Mouse (Mus musculus) embryonic facial prominence, embryonic 11.5 days (tissue): Measurements from ENCODE around the gene Als2. TPM values are rescaled to one million over a fixed set of nuclear protein-coding genes. Genes with fewer than 3 reads are reported as not detected.

Experiments used
- ATAC-seq: fragments of 200-750 bp; cut with Nextera tagmentation; replicated peaks from 2 replicates; pipeline ENCODE4 v1.8.0; 2017; ENCODE audit warnings: low read depth; ENCODE audit not compliant: insufficient number of reproducible peaks, low FRiP score, low TSS enrichment
- DNase-seq: peaks from one replicate; pipeline ENCODE4 v3.0.0-alpha.2; 2015; ENCODE audit warnings: low spot score
- H3K27ac ChIP-seq: fragments of 300-500 bp; sonication (generic); replicated peaks from 2 replicates; pipeline ENCODE4 v1.5.1; 2014; ENCODE audit warnings: mild to moderate bottlenecking, low read depth, low read length, control low read depth
- H3K27me3 ChIP-seq: fragments of 300-500 bp; sonication (generic); 2 replicates; pipeline ENCODE4 v1.6.1; 2014; ENCODE audit warnings: mild to moderate bottlenecking, low read length, moderate library complexity, mixed read lengths; ENCODE audit not compliant: control insufficient read depth, insufficient read depth
- H3K36me3 ChIP-seq: fragments of 300-500 bp; sonication (generic); replicated peaks from 2 replicates; pipeline ENCODE4 v1.6.1; 2014; ENCODE audit warnings: low read depth, mild to moderate bottlenecking, low read length, moderate library complexity, mixed read lengths; ENCODE audit not compliant: control insufficient read depth, insufficient read depth
- H3K4me1 ChIP-seq: fragments of 300-500 bp; sonication (generic); 2 replicates; pipeline ENCODE4 v1.6.1; 2014; ENCODE audit warnings: low read length, mixed read lengths; ENCODE audit not compliant: control insufficient read depth, insufficient read depth
- H3K4me2 ChIP-seq: fragments of 300-500 bp; sonication (generic); 2 replicates; pipeline ENCODE4 v1.6.1; 2014; ENCODE audit warnings: low read depth, mild to moderate bottlenecking, control low read depth, low read length, moderate library complexity
- H3K4me3 ChIP-seq: fragments of 300-500 bp; sonication (generic); 2 replicates; pipeline ENCODE4 v1.5.1; 2014; ENCODE audit warnings: low read depth, low read length, control low read depth
- H3K9ac ChIP-seq: fragments of 300-500 bp; sonication (generic); replicated peaks from 2 replicates; pipeline ENCODE4 v1.6.1; 2014; ENCODE audit warnings: mild to moderate bottlenecking, control low read depth, low read length
- H3K9me3 ChIP-seq: fragments of 300-500 bp; sonication (generic); replicated peaks from 2 replicates; pipeline ENCODE4 v1.6.1; 2016; ENCODE audit warnings: mild to moderate bottlenecking, low read length, inconsistent platforms, mixed read lengths; ENCODE audit not compliant: control insufficient read depth
- WGBS: fragments of 180-500 bp; shearing (Covaris S2); extraction: QIAGEN DNeasy Blood & Tissue Kit; methylation state at CpG from one replicate; pipeline ENCODE4 v1.1.7; 2014; 5-methylcytosine and 5-hydroxymethylcytosine counted together
- polyA plus RNA-seq: library from polyadenylated mRNA; unstranded; fragments of >200 nt; fragmentation: Nextera tagmentation; extraction: Ambion mirVana; gene quantifications from 2 replicates; pipeline ENCODE4 v1.2.1, GENCODE M21; 2014

Gene Als2
- 12.3 and 13.3 TPM in 2 replicates for polyA plus RNA-seq

- H3K27ac ChIP-seq = peak within 1 kb of the TSS; percentile 28; the same call in 1 of the 2 replicates
- H3K4me2 ChIP-seq = peak within 1 kb of the TSS; percentile 75
- no peaks in the 10 kb centered on the region for H3K36me3 ChIP-seq
- DNase-seq (peak; percentile 98), ATAC-seq (peak; percentile 99)
- H3K9ac ChIP-seq = peak within 1 kb of the TSS; percentile 76
- WGBS = 0% methylated on average over 47 of the region's 58 CpGs
- H3K9me3 ChIP-seq = no peaks in the 10 kb centered on the region
- H3K4me1 ChIP-seq = no peaks in the 10 kb centered on the region
- H3K27me3 ChIP-seq = no peaks in the 10 kb centered on the region
- H3K4me3 ChIP-seq = peak within 1 kb of the TSS; percentile 82
Measured at GRCm38 (mm10) chr1:59236856-59237441, at the start of gene Als2. Gene Als2 (minus strand): TSS chr1:59237231.

- H3K9ac ChIP-seq = no peak overlapping the region
- H3K27me3 ChIP-seq = no peaks in the 10 kb centered on the region
- no peak overlapping the region for H3K4me3 ChIP-seq
- 79% methylated on average over 13 of the region's 13 CpGs for WGBS
- no peak overlapping the region for H3K4me2 ChIP-seq
- ATAC-seq (no peak), DNase-seq (no peak)
- no peaks in the 10 kb centered on the region for H3K9me3 ChIP-seq
- no peaks in the 10 kb centered on the region for H3K36me3 ChIP-seq
- no peak overlapping the region for H3K27ac ChIP-seq
- no peaks in the 10 kb centered on the region; the same call in 1 of the 2 replicates for H3K4me1 ChIP-seq
Measured at GRCm38 (mm10) chr1:59286316-59286850, 49.4 kb upstream of the Als2 start.

- H3K4me3 ChIP-seq = no peak overlapping the region
- ATAC-seq (no peak), DNase-seq (no peak)
- H3K27ac ChIP-seq = no peak overlapping the region
- WGBS = 93% methylated on average over 5 of the region's 5 CpGs
- no peaks in the 10 kb centered on the region for H3K36me3 ChIP-seq
- no peaks in the 10 kb centered on the region; the same call in 1 of the 2 replicates for H3K4me1 ChIP-seq
- H3K9me3 ChIP-seq = no peaks in the 10 kb centered on the region
- H3K27me3 ChIP-seq = no peaks in the 10 kb centered on the region
- H3K9ac ChIP-seq = no peak overlapping the region
- no peak overlapping the region for H3K4me2 ChIP-seq
Measured at GRCm38 (mm10) chr1:59285880-59286279, 48.8 kb upstream of the Als2 start.

- DNase-seq = peak; percentile 61
- Histone ChIP-seq H3K4me2 (no peak overlapping the region), H3K4me1 (no peaks in the 10 kb centered on the region; the same call in 1 of the 2 replicates), H3K36me3 (no peaks in the 10 kb centered on the region), H3K27ac (no peak overlapping the region), H3K27me3 (no peaks in the 10 kb centered on the region), H3K4me3 (no peak overlapping the region), H3K9me3 (no peaks in the 10 kb centered on the region), H3K9ac (no peak overlapping the region)
- WGBS = 26% methylated on average over 3 of the region's 3 CpGs
- no peak for ATAC-seq
Measured at GRCm38 (mm10) chr1:59272189-59272588, 35.2 kb upstream of the Als2 start.

- WGBS = 21% methylated on average over 20 of the region's 20 CpGs
- ATAC-seq = peak; percentile 73
- no peaks in the 10 kb centered on the region for H3K36me3 ChIP-seq
- no peaks in the 10 kb centered on the region for H3K27me3 ChIP-seq
- peak overlapping the region; percentile 70 for H3K27ac ChIP-seq
- H3K9ac ChIP-seq = no peak overlapping the region
- peak; percentile 93 for DNase-seq
- H3K4me3 ChIP-seq = no peak overlapping the region
- no peaks in the 10 kb centered on the region; the same call in 1 of the 2 replicates for H3K4me1 ChIP-seq
- no peaks in the 10 kb centered on the region for H3K9me3 ChIP-seq
- H3K4me2 ChIP-seq = no peak overlapping the region
Measured at GRCm38 (mm10) chr1:59269951-59270689, 33.1 kb upstream of the Als2 start.

- Histone ChIP-seq H3K4me3 (no peak overlapping the region), H3K9ac (no peak overlapping the region), H3K4me1 (no peaks in the 10 kb centered on the region; the same call in 1 of the 2 replicates), H3K27ac (peak overlapping the region; percentile 70; the same call in 1 of the 2 replicates), H3K36me3 (no peaks in the 10 kb centered on the region), H3K9me3 (no peaks in the 10 kb centered on the region), H3K27me3 (no peaks in the 10 kb centered on the region), H3K4me2 (no peak overlapping the region)
- ATAC-seq (no peak), DNase-seq (no peak)
- 62% methylated on average over 6 of the region's 6 CpGs for WGBS
Measured at GRCm38 (mm10) chr1:59269466-59269865, 32.4 kb upstream of the Als2 start.

GRCm38 (mm10) chr1:59268931-59269330, 31.9 kb upstream of the Als2 start:
- Histone ChIP-seq H3K4me3 (no peak overlapping the region), H3K9me3 (no peaks in the 10 kb centered on the region), H3K27ac (no peak overlapping the region), H3K36me3 (no peaks in the 10 kb centered on the region), H3K4me1 (no peaks in the 10 kb centered on the region; the same call in 1 of the 2 replicates), H3K4me2 (no peak overlapping the region), H3K9ac (no peak overlapping the region), H3K27me3 (no peaks in the 10 kb centered on the region)
- DNase-seq (no peak), ATAC-seq (no peak)
- 44% methylated on average over 8 of the region's 8 CpGs for WGBS

- no peaks in the 10 kb centered on the region for H3K27me3 ChIP-seq
- H3K27ac ChIP-seq = no peak overlapping the region
- H3K4me1 ChIP-seq = peaks cover 3% of the 10 kb centered on the region; the same call in 1 of the 2 replicates
- no peaks in the 10 kb centered on the region for H3K36me3 ChIP-seq
- WGBS = 8% methylated on average over 3 of the region's 3 CpGs
- H3K4me3 ChIP-seq = no peak overlapping the region
- H3K4me2 ChIP-seq = no peak overlapping the region
- peak; percentile 63 for DNase-seq
- H3K9ac ChIP-seq = no peak overlapping the region; the same call in 1 of the 2 replicates
- ATAC-seq = peak; percentile 35; the same call in 1 of the 2 replicates
- no peaks in the 10 kb centered on the region for H3K9me3 ChIP-seq
Measured at GRCm38 (mm10) chr1:59257736-59258135, 20.7 kb upstream of the Als2 start.
